Mouse (Mus musculus): Measurements from ENCODE around the gene Vars. TPM values are rescaled to one million over a fixed set of nuclear protein-coding genes. Genes with fewer than 3 reads are reported as not detected.
A peak's percentile ranks its signal among the peaks of the same experiment; 100 is the strongest.
"Not testable (repeated sequence)": the region's sequence is repeated elsewhere in the genome, so short reads cannot be mapped to it uniquely, and the experiment has no call there.

The Vars gene
- polyA plus RNA-seq, 1 experiment from 2014 or later: 132 TPM

GRCm38 (mm10) chr17:35027277-35028068, 26.7 kb downstream of the Vars start, which contains the start of gene Sapcd1:
TSS of gene Sapcd1 (minus strand) at chr17:35028016.
- Histone ChIP-seq H3K36me3 (ENCODE audit: insufficient read depth, low read length) (no peaks in the 10 kb centered on the region), H3K4me2 (replicated peaks; ENCODE audit: low read depth, low read length) (0 out of 2 replicates have a peak within 1 kb of the TSS, but pooled peaks have one; percentile 12), H3K4me1 (ENCODE audit: insufficient read depth, low read length) (peaks cover 25% of the 10 kb centered on the region), H3K27me3 (ENCODE audit: insufficient read depth, low read length) (no peaks in the 10 kb centered on the region), H3K4me3 (ENCODE audit: low read length) (no peak within 1 kb of the TSS), H3K9me3 (ENCODE audit: low read length) (no peaks in the 10 kb centered on the region), H3K9ac (replicated peaks; ENCODE audit: low read length) (peak within 1 kb of the TSS; percentile 42), H3K27ac (ENCODE audit: low read length) (peak within 1 kb of the TSS; percentile 35; the same call in 1 of the 2 replicates)
- 35% methylated on average over 13 of the region's 13 CpGs for WGBS
- peak; percentile 46 for ATAC-seq (ENCODE audit: low FRiP score, low TSS enrichment)

GRCm38 (mm10) chr17:35028315-35028714, 27.5 kb downstream of the Vars start:
- H3K36me3 ChIP-seq (ENCODE audit: insufficient read depth, low read length): no peaks in the 10 kb centered on the region
- no peak overlapping the region for H3K27ac ChIP-seq (ENCODE audit: low read length)
- WGBS: 59% methylated on average over 2 of the region's 2 CpGs

GRCm38 (mm10) chr17:35029691-35030532, 29.1 kb downstream of the Vars start:
- Histone ChIP-seq H3K9ac (replicated peaks; ENCODE audit: low read length) (no peak overlapping the region), H3K27ac (ENCODE audit: low read length) (no peak overlapping the region), H3K4me3 (ENCODE audit: low read length) (no peak overlapping the region), H3K36me3 (ENCODE audit: insufficient read depth, low read length) (no peaks in the 10 kb centered on the region), H3K4me1 (ENCODE audit: insufficient read depth, low read length) (peaks cover 20% of the 10 kb centered on the region), H3K9me3 (ENCODE audit: low read length) (no peaks in the 10 kb centered on the region), H3K27me3 (ENCODE audit: insufficient read depth, low read length) (no peaks in the 10 kb centered on the region), H3K4me2 (replicated peaks; ENCODE audit: low read depth, low read length) (no peak overlapping the region)
- no peak for ATAC-seq (ENCODE audit: low FRiP score, low TSS enrichment)
- 35% methylated on average over 19 of the region's 19 CpGs for WGBS

More at GRCm38 (mm10) chr17:35028315-35028714, 27.5 kb downstream of the Vars start:
- peaks cover 25% of the 10 kb centered on the region for H3K4me1 ChIP-seq (ENCODE audit: insufficient read depth, low read length)
- no peak overlapping the region for H3K4me3 ChIP-seq (ENCODE audit: low read length)
- no peaks in the 10 kb centered on the region for H3K9me3 ChIP-seq (ENCODE audit: low read length)
- H3K27me3 ChIP-seq (ENCODE audit: insufficient read depth, low read length): no peaks in the 10 kb centered on the region
- H3K4me2 ChIP-seq (replicated peaks; ENCODE audit: low read depth, low read length): no peak overlapping the region
- no peak for ATAC-seq (ENCODE audit: low FRiP score, low TSS enrichment)
- no peak overlapping the region for H3K9ac ChIP-seq (replicated peaks; ENCODE audit: low read length)

GRCm38 (mm10) chr17:35031272-35031671, 30.5 kb downstream of the Vars start:
- Histone ChIP-seq H3K27me3 (ENCODE audit: insufficient read depth, low read length) (no peaks in the 10 kb centered on the region), H3K4me2 (replicated peaks; ENCODE audit: low read depth, low read length) (no peak overlapping the region), H3K27ac (ENCODE audit: low read length) (no peak overlapping the region), H3K9ac (replicated peaks; ENCODE audit: low read length) (no peak overlapping the region), H3K4me3 (ENCODE audit: low read length) (no peak overlapping the region), H3K9me3 (ENCODE audit: low read length) (no peaks in the 10 kb centered on the region), H3K36me3 (ENCODE audit: insufficient read depth, low read length) (no peaks in the 10 kb centered on the region), H3K4me1 (ENCODE audit: insufficient read depth, low read length) (peaks cover 13% of the 10 kb centered on the region; the same call in 1 of the 2 replicates)
- ATAC-seq (ENCODE audit: low FRiP score, low TSS enrichment): no peak
- WGBS: 92% methylated on average over 11 of the region's 11 CpGs

- Histone ChIP-seq H3K27ac (ENCODE audit: low read length) (no peak overlapping the region), H3K9ac (replicated peaks; ENCODE audit: low read length) (no peak overlapping the region), H3K27me3 (ENCODE audit: insufficient read depth, low read length) (no peaks in the 10 kb centered on the region), H3K4me3 (ENCODE audit: low read length) (no peak overlapping the region), H3K4me2 (replicated peaks; ENCODE audit: low read depth, low read length) (no peak overlapping the region), H3K9me3 (ENCODE audit: low read length) (no peaks in the 10 kb centered on the region), H3K36me3 (ENCODE audit: insufficient read depth, low read length) (no peaks in the 10 kb centered on the region), H3K4me1 (ENCODE audit: insufficient read depth, low read length) (peaks cover 10% of the 10 kb centered on the region; the same call in 1 of the 2 replicates)
- ATAC-seq (ENCODE audit: low FRiP score, low TSS enrichment): no peak
- WGBS: 81% methylated on average over 7 of the region's 7 CpGs
Measured at GRCm38 (mm10) chr17:35031880-35032279, 31.1 kb downstream of the Vars start.

- no peak overlapping the region for H3K27ac ChIP-seq (ENCODE audit: low read length)
Measured at GRCm38 (mm10) chr17:35032323-35032870, 31.6 kb downstream of the Vars start.

GRCm38 (mm10) chr17:35033703-35034102, 32.9 kb downstream of the Vars start:
- 60% methylated on average over 1 of the region's 1 CpGs for WGBS
- not testable (repeated sequence) for H3K4me1 ChIP-seq (ENCODE audit: insufficient read depth, low read length)

More at GRCm38 (mm10) chr17:35032323-35032870, 31.6 kb downstream of the Vars start:
- 75% methylated on average over 8 of the region's 8 CpGs for WGBS
- Histone ChIP-seq H3K9me3 (ENCODE audit: low read length) (no peaks in the 10 kb centered on the region), H3K4me3 (ENCODE audit: low read length) (no peak overlapping the region), H3K27me3 (ENCODE audit: insufficient read depth, low read length) (no peaks in the 10 kb centered on the region), H3K36me3 (ENCODE audit: insufficient read depth, low read length) (no peaks in the 10 kb centered on the region), H3K4me2 (replicated peaks; ENCODE audit: low read depth, low read length) (no peak overlapping the region), H3K4me1 (ENCODE audit: insufficient read depth, low read length) (peaks cover 6% of the 10 kb centered on the region; the same call in 1 of the 2 replicates), H3K9ac (replicated peaks; ENCODE audit: low read length) (no peak overlapping the region)
- no peak for ATAC-seq (ENCODE audit: low FRiP score, low TSS enrichment)

GRCm38 (mm10) chr17:35034896-35035295, 34.1 kb downstream of the Vars start:
- Histone ChIP-seq H3K9me3 (ENCODE audit: low read length) (no peaks in the 10 kb centered on the region), H3K4me3 (ENCODE audit: low read length) (no peak overlapping the region), H3K4me1 (ENCODE audit: insufficient read depth, low read length) (peaks cover under 1% of the 10 kb centered on the region; the same call in 1 of the 2 replicates), H3K27ac (ENCODE audit: low read length) (no peak overlapping the region), H3K27me3 (ENCODE audit: insufficient read depth, low read length) (no peaks in the 10 kb centered on the region), H3K36me3 (ENCODE audit: insufficient read depth, low read length) (no peaks in the 10 kb centered on the region), H3K4me2 (replicated peaks; ENCODE audit: low read depth, low read length) (no peak overlapping the region), H3K9ac (replicated peaks; ENCODE audit: low read length) (no peak overlapping the region)
- WGBS: 74% methylated on average over 6 of the region's 6 CpGs
- ATAC-seq (ENCODE audit: low FRiP score, low TSS enrichment): no peak

More at GRCm38 (mm10) chr17:35033703-35034102, 32.9 kb downstream of the Vars start:
- H3K9me3 ChIP-seq (ENCODE audit: low read length); H3K27ac ChIP-seq (ENCODE audit: low read length); H3K36me3 ChIP-seq (ENCODE audit: insufficient read depth, low read length); ATAC-seq (ENCODE audit: low FRiP score, low TSS enrichment); H3K4me3 ChIP-seq (ENCODE audit: low read length); H3K9ac ChIP-seq (replicated peaks; ENCODE audit: low read length); H3K4me2 ChIP-seq (replicated peaks; ENCODE audit: low read depth, low read length); H3K27me3 ChIP-seq (ENCODE audit: insufficient read depth, low read length): not testable (repeated sequence)

GRCm38 (mm10) chr17:35039121-35039873, 38.5 kb downstream of the Vars start:
- Histone ChIP-seq H3K36me3 (ENCODE audit: insufficient read depth, low read length) (no peaks in the 10 kb centered on the region), H3K4me1 (ENCODE audit: insufficient read depth, low read length) (no peaks in the 10 kb centered on the region), H3K27me3 (ENCODE audit: insufficient read depth, low read length) (no peaks in the 10 kb centered on the region), H3K4me3 (ENCODE audit: low read length) (no peak overlapping the region), H3K27ac (ENCODE audit: low read length) (no peak overlapping the region), H3K9ac (replicated peaks; ENCODE audit: low read length) (no peak overlapping the region), H3K9me3 (ENCODE audit: low read length) (no peaks in the 10 kb centered on the region), H3K4me2 (replicated peaks; ENCODE audit: low read depth, low read length) (no peak overlapping the region)
- ATAC-seq (ENCODE audit: low FRiP score, low TSS enrichment): no peak
- 82% methylated on average over 11 of the region's 11 CpGs for WGBS

Data from kidney, embryonic 16.5 days (tissue).